Mouse (Mus musculus): Measurements from ENCODE around the gene Fam155a. TPM values are rescaled to one million over a fixed set of nuclear protein-coding genes. Genes with fewer than 3 reads are reported as not detected.

Fam155a gene
- polyA plus RNA-seq, 1 experiment from 2014 or later = 0.07 TPM

DNA sequence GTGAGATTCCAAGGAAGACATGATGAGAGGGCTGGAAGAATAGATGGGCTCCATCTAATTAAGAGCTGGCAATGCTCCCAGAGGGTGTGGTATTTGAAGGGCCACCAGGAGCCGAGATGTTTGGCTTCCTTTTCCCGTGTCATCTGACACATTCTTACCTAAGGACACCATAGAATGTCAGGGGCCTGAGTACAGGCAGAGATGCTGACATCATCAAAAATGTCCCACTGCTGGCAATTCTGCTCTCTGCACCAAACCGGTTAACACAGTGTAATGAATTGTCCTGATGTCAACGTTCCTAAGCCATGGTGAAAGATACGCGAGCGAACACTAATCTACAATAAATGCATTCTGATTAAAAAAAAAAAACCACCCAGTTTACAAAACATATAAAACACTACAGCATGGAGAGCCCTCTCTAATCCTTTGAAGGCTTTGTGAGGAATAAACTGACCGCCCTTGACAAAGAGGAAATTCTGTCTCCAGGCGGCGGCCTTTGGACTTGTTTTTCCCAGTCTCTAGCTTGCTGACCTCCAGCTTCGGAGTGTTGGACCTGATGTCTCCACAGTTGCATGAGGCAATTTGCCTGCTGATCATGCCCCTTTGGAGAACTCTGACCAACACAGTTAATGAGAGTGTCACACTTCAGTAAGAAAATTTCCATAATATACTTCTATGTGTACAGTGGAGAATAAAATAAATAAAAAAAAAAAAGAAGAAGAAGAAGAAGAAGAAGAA lies 338.2 kb downstream of the Fam155a start:
- Histone ChIP-seq H3K27ac (replicated peaks) (no peak overlapping the region), H3K4me2 (no peak overlapping the region), H3K4me1 (replicated peaks) (no peaks in the 10 kb centered on the region), H3K4me3 (replicated peaks) (no peak overlapping the region), H3K36me3 (replicated peaks) (no peaks in the 10 kb centered on the region), H3K27me3 (no peaks in the 10 kb centered on the region), H3K9me3 (replicated peaks) (no peaks in the 10 kb centered on the region), H3K9ac (no peak overlapping the region)
- 72% methylated on average over 11 of the region's 11 CpGs for WGBS (ENCODE audit: insufficient replicate concordance)
- no peak for ATAC-seq (ENCODE audit: insufficient read depth)

DNA sequence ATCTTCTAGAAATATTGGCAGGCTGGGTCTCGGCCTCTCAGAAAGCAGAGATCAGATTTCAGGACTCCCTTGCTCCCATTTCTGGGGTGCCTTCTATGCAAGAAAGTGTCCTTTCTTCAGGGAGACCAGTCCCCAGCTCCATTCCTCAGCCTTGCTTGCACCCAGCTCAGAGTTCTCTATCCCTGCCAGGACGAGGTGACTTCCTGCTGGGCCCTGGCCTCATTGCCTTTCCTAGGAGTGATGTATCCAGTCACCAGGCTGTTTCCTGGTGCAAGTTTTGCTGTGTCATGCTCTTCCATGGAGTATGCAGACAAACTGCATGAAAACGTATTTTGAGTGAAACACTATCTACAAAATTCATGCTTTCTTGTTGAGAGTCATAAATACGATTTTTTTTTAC lies 342.1 kb downstream of the Fam155a start:
- Histone ChIP-seq H3K4me1 (replicated peaks) (no peaks in the 10 kb centered on the region), H3K27me3 (no peaks in the 10 kb centered on the region), H3K9ac (no peak overlapping the region), H3K9me3 (replicated peaks) (no peaks in the 10 kb centered on the region), H3K27ac (replicated peaks) (no peak overlapping the region), H3K36me3 (replicated peaks) (no peaks in the 10 kb centered on the region), H3K4me2 (no peak overlapping the region), H3K4me3 (replicated peaks) (no peak overlapping the region)
- ATAC-seq (ENCODE audit: insufficient read depth) = no peak
- 43% methylated on average over 4 of the region's 4 CpGs for WGBS (ENCODE audit: insufficient replicate concordance)

DNA sequence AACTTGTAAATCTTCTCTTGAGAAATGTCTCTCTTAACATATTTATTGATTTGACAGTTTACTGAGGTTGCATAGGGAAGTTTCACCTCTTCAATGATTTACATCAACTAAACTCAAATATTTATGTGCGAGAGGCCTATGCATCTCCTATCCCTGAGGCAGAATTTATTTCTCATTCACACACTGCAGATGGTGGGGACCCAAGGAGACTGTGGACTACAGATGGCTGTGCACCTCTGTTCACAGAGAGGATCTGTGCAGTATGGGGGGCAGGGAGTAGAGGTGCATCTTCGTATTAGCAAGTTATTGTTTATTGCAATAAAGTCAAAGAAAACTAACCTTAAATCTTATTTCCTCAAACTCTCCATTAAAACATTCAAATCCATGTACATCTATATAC lies 346.9 kb downstream of the Fam155a start:
- H3K4me1 ChIP-seq (replicated peaks) = no peaks in the 10 kb centered on the region
- no peak overlapping the region for H3K4me3 ChIP-seq (replicated peaks)
- no peaks in the 10 kb centered on the region for H3K9me3 ChIP-seq (replicated peaks)
- WGBS (ENCODE audit: insufficient replicate concordance) = 55% methylated on average over 2 of the region's 2 CpGs
- no peak overlapping the region for H3K9ac ChIP-seq
- H3K36me3 ChIP-seq (replicated peaks) = no peaks in the 10 kb centered on the region
- no peak overlapping the region for H3K27ac ChIP-seq (replicated peaks)
- no peaks in the 10 kb centered on the region for H3K27me3 ChIP-seq
- H3K4me2 ChIP-seq = no peak overlapping the region
- ATAC-seq (ENCODE audit: insufficient read depth) = no peak

DNA sequence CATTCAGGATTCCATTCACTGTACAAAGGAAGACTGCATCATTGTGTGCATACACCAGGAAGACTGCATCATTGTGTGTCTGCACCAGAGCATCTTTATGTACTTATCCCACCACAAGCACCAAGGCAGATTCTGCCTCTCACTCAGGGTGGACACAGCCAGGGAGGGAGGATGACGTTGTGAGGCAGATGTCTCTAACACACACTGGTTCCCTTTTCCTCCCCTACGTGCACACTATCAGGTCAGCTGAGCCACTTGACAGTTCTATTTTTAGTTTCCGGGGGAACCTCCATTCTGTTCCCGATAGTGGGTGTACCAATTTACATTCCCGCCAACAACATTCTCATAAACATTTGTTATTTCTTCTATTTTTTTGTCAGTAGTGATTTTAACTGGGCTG lies 347.4 kb downstream of the Fam155a start:
- Histone ChIP-seq H3K9ac (no peak overlapping the region), H3K36me3 (replicated peaks) (no peaks in the 10 kb centered on the region), H3K4me1 (replicated peaks) (no peaks in the 10 kb centered on the region), H3K9me3 (replicated peaks) (no peaks in the 10 kb centered on the region), H3K4me2 (no peak overlapping the region), H3K4me3 (replicated peaks) (no peak overlapping the region), H3K27me3 (no peaks in the 10 kb centered on the region), H3K27ac (replicated peaks) (no peak overlapping the region)
- 16% methylated on average over 5 of the region's 5 CpGs for WGBS (ENCODE audit: insufficient replicate concordance)
- no peak for ATAC-seq (ENCODE audit: insufficient read depth)

DNA sequence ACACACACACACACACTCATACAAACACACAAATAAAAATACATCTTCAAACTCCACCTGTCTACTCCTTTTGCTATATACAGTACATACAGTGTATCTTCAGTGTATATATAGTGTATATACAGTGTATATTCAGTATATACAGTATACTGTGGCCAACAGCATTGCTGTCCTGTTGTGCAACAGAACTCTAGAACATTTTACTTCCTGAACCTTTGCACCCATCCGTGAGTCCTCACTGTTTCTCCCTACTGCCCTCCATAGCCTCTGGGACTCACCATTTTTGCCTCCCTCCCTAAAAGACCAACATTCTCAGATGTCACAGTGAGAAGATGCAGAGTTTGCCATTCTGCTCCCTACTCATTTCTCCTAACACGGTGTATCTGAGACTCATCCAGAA lies 347.8 kb downstream of the Fam155a start:
- H3K4me1 ChIP-seq (replicated peaks) = no peaks in the 10 kb centered on the region
- H3K9ac ChIP-seq = no peak overlapping the region
- no peak overlapping the region for H3K4me2 ChIP-seq
- WGBS (ENCODE audit: insufficient replicate concordance) = 48% methylated on average over 2 of the region's 2 CpGs
- H3K27ac ChIP-seq (replicated peaks) = no peak overlapping the region
- no peak overlapping the region for H3K4me3 ChIP-seq (replicated peaks)
- ATAC-seq (ENCODE audit: insufficient read depth) = no peak
- H3K27me3 ChIP-seq = no peaks in the 10 kb centered on the region
- H3K9me3 ChIP-seq (replicated peaks) = no peaks in the 10 kb centered on the region
- H3K36me3 ChIP-seq (replicated peaks) = no peaks in the 10 kb centered on the region

DNA sequence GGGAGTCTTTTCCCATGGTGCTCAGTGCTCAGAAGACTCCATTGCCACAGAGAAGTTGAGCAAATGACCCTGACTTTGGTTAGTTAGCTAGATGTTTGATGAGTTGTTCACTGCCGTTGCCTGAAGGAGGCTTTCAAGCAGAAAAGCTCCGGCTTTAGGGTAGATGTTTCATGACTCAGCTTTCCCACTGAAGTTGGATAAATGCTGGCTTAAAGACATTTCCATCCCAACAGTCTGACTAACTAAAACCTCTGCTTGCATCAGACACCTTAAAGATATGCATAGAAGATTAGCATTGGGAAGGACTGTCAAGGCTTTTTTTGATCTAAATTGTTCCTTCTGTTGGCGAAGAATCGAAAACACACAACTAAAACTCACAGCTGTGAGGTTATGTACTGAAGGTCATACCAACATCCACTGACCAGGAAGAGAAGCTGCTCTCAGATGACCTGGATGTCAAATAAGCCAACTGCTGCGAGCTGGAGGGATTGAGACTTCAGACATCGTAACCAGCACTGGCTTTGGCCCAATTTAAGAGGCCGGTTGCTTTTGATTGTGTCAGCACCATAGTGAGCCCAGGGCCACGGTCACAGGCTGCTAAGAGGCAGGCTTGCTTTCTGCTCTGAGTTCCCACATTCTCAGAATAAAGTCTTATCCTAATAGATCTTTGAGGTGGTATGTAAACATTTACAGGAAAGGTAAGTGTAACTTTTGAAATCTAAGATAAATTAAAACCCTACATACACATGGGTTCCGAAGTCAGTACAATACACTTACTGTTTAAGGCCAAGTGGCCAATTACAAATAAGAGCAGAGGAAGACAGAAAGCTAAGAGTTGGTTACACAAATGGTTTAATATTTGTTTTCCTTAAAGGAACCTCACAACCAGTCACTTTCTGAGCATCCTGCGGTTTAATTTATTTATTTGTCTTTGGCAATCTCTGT lies 351.8 kb downstream of the Fam155a start:
- Histone ChIP-seq H3K27me3 (no peaks in the 10 kb centered on the region), H3K4me3 (replicated peaks) (no peak overlapping the region), H3K36me3 (replicated peaks) (no peaks in the 10 kb centered on the region), H3K9ac (no peak overlapping the region), H3K4me1 (replicated peaks) (no peaks in the 10 kb centered on the region), H3K4me2 (no peak overlapping the region), H3K9me3 (replicated peaks) (no peaks in the 10 kb centered on the region), H3K27ac (replicated peaks) (no peak overlapping the region)
- WGBS (ENCODE audit: insufficient replicate concordance) = 57% methylated on average over 10 of the region's 10 CpGs
- ATAC-seq (ENCODE audit: insufficient read depth) = no peak

DNA sequence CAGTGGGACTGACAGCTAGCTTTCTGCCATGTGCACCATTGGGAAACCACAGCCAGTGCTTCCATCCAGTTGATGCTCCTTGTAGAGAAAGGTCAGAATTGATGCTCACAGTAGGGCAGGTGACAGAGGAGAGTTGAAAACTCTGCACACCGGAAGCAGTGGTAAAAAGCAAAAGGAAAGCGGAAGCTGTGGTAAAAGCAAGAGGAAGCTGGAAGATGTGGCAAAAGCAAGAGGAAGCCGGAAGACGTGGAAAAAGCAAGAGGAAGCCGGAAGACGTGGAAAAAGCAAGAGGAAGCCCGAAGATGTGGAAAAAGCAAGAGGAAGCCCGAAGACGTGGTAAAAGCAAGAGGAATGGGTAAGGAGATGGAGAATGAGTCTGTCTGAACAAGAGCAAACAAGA lies 354.8 kb downstream of the Fam155a start:
- H3K4me3 ChIP-seq (replicated peaks) = no peak overlapping the region
- WGBS (ENCODE audit: insufficient replicate concordance) = 48% methylated on average over 9 of the region's 9 CpGs
- ATAC-seq (ENCODE audit: insufficient read depth) = no peak
- no peaks in the 10 kb centered on the region for H3K27me3 ChIP-seq
- H3K4me1 ChIP-seq (replicated peaks) = no peaks in the 10 kb centered on the region
- no peak overlapping the region for H3K27ac ChIP-seq (replicated peaks)
- no peak overlapping the region for H3K4me2 ChIP-seq
- H3K9ac ChIP-seq = no peak overlapping the region
- H3K9me3 ChIP-seq (replicated peaks) = no peaks in the 10 kb centered on the region
- H3K36me3 ChIP-seq (replicated peaks) = no peaks in the 10 kb centered on the region

DNA sequence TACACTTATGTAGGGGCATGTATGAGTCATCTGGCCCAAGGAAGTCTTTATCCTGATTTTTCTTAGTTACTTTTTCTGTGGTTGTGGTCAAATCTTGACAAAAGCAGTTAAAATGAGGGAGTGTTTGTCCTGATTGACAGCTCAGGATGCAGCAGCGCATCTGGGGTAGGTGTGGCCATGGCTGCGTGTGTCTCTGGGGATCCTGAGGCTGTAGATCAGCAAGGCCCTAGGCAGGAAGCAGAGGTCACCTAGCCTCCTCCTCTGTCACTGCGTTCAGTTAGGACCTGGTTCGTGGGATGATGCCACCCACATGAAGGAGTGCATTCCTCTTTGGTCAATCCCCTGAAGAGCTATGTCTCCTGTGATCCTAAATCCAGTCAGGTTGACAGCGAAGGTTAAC lies 362.5 kb downstream of the Fam155a start:
- no peaks in the 10 kb centered on the region for H3K36me3 ChIP-seq (replicated peaks)
- no peaks in the 10 kb centered on the region for H3K4me1 ChIP-seq (replicated peaks)
- no peak for ATAC-seq (ENCODE audit: insufficient read depth)
- no peak overlapping the region for H3K4me2 ChIP-seq
- no peak overlapping the region for H3K27ac ChIP-seq (replicated peaks)
- H3K4me3 ChIP-seq (replicated peaks) = no peak overlapping the region
- no peaks in the 10 kb centered on the region for H3K27me3 ChIP-seq
- H3K9ac ChIP-seq = no peak overlapping the region
- 30% methylated on average over 5 of the region's 5 CpGs for WGBS (ENCODE audit: insufficient replicate concordance)
- no peaks in the 10 kb centered on the region for H3K9me3 ChIP-seq (replicated peaks)

DNA sequence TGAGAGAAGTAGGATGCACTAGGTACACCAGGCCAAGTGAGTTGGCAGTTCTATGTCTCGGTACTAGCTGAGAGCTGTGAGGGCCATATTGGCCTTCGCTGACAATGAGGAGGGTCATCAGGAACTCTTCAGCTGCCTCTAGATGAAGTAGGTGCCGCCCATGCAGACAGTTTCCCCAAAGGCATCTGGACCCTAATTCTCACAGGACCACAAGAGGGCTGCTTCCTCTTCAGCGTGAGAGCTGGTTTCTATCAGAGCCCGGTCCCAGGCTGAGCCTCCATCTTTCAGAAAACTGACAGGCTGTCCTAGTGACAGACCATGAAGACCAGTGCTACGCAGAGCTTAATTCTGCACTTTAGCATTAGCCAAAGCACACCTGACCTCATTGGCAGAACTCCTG lies 364.8 kb downstream of the Fam155a start:
- Histone ChIP-seq H3K27me3 (no peaks in the 10 kb centered on the region), H3K4me1 (replicated peaks) (no peaks in the 10 kb centered on the region), H3K36me3 (replicated peaks) (no peaks in the 10 kb centered on the region), H3K27ac (replicated peaks) (no peak overlapping the region), H3K4me2 (no peak overlapping the region), H3K9me3 (replicated peaks) (no peaks in the 10 kb centered on the region), H3K9ac (no peak overlapping the region), H3K4me3 (replicated peaks) (no peak overlapping the region)
- no peak for ATAC-seq (ENCODE audit: insufficient read depth)
- WGBS (ENCODE audit: insufficient replicate concordance) = 51% methylated on average over 6 of the region's 6 CpGs

DNA sequence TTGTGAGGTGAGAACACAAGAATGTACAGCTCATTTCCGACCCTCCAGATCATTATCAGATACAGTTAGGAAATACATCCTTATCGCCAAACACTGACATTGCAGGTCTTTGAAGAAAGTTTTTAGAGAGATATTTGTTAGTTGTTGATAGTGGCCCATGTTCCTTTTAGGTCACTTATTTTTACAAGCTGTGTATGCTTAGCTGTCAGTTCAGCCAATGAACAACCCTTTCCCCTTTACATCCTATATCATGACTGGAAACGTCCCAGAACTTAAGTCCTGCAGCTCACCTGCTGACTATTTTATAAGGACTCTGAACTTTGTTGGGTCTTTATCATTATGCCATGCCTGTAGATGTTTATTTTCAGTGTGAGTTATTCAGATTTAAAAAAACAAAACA lies 366.3 kb downstream of the Fam155a start:
- H3K27ac ChIP-seq (replicated peaks) = no peak overlapping the region
- no peak overlapping the region for H3K4me3 ChIP-seq (replicated peaks)
- WGBS (ENCODE audit: insufficient replicate concordance) = 25% methylated on average over 3 of the region's 3 CpGs
- H3K4me2 ChIP-seq = no peak overlapping the region
- no peaks in the 10 kb centered on the region for H3K36me3 ChIP-seq (replicated peaks)
- no peaks in the 10 kb centered on the region for H3K27me3 ChIP-seq
- H3K9ac ChIP-seq = no peak overlapping the region
- H3K4me1 ChIP-seq (replicated peaks) = no peaks in the 10 kb centered on the region
- no peak for ATAC-seq (ENCODE audit: insufficient read depth)
- H3K9me3 ChIP-seq (replicated peaks) = no peaks in the 10 kb centered on the region

DNA sequence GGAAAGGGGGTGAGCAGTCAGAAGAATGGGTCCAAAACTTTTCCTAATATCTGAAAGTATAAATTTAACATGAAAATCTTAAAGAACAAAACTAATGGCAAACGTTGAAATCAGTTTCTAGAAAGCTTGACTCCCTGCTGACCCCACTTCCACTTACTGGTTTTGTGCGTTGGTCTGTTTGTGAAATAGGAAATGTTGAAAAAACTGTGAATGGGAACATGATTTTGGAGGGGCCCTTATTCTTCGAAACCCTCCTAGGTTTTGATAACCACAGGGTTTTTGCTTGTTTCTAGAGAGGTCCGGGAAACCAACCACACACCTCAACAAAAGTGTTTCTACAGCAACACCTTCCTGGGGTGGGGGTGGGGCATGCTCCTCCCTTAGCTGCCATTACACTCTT lies 368.6 kb downstream of the Fam155a start:
- 25% methylated on average over 4 of the region's 4 CpGs for WGBS (ENCODE audit: insufficient replicate concordance)
- H3K36me3 ChIP-seq (replicated peaks) = no peaks in the 10 kb centered on the region
- no peak for ATAC-seq (ENCODE audit: insufficient read depth)
- no peaks in the 10 kb centered on the region for H3K27me3 ChIP-seq
- no peaks in the 10 kb centered on the region for H3K9me3 ChIP-seq (replicated peaks)
- H3K9ac ChIP-seq = no peak overlapping the region
- H3K4me3 ChIP-seq (replicated peaks) = no peak overlapping the region
- no peak overlapping the region for H3K4me2 ChIP-seq
- no peaks in the 10 kb centered on the region for H3K4me1 ChIP-seq (replicated peaks)
- no peak overlapping the region for H3K27ac ChIP-seq (replicated peaks)
